Mouse (Mus musculus): ENCODE measurements around the gene Coro7. TPM values are rescaled to one million over a fixed set of nuclear protein-coding genes. Genes with fewer than 3 reads are reported as not detected.

Coro7 gene
- polyA plus RNA-seq, 1 experiment: 17.2 TPM

DNA sequence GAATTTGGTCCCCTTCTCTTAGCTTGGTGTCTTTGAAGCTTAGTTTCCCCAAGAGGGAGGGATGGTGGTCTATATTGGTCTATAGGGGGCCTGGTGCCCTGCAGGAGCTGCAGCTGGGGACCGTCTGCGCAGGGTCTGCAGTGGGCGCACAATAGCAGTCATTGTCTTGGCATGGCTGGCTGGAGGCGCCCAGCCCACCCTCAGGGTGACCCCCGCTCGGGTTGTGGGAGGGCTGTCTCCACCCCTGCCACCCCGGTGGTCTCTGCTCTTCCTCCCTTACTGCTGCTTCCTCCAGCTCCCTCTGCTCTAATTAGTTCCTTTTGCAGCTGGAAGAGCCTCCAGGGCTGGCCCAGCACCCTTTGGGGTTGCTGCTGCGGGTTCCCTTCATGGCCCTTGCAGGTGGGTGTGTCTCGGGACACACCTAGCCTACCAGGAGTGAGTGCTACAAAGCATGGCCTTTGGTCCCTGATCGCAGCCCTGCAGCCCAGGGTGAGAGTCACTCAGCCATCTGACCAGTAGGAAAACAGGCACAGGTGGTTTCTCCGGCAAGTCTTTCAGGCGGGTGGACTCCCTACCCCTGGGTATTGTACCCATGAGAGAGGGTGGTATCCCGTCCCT, 74.0 kb downstream of the Coro7 start:
- Histone ChIP-seq H3K4me3 (ENCODE audit: control insufficient read depth, low read depth, low read length) (no peak overlapping the region), H3K27ac (ENCODE audit: control insufficient read depth, insufficient read depth, low read depth, low read length) (no peak overlapping the region), H3K36me3 (ENCODE audit: control insufficient read depth, insufficient read depth, low read length) (no peaks in the 10 kb centered on the region), H3K27me3 (ENCODE audit: control insufficient read depth, insufficient read depth, low read length) (no peaks in the 10 kb centered on the region), H3K4me1 (ENCODE audit: control insufficient read depth, insufficient read depth, low read length) (peaks cover 3% of the 10 kb centered on the region)
- no peak for TF ChIP-seq CTCF (IDR thresholded peaks at IDR 0.05; ENCODE audit: control insufficient read depth, insufficient read depth, insufficient replicate concordance, low read depth, low read length)
- TF ChIP-seq POLR2A (IDR thresholded peaks at IDR 0.05; ENCODE audit: control insufficient read depth, low read depth, low read length): no peak

- no peak overlapping the region for H3K4me3 ChIP-seq (ENCODE audit: control insufficient read depth, low read depth, low read length)
- no peak overlapping the region for H3K27ac ChIP-seq (ENCODE audit: control insufficient read depth, insufficient read depth, low read depth, low read length)
- H3K4me1 ChIP-seq (ENCODE audit: control insufficient read depth, insufficient read depth, low read length): peaks cover 3% of the 10 kb centered on the region
- no peaks in the 10 kb centered on the region for H3K36me3 ChIP-seq (ENCODE audit: control insufficient read depth, insufficient read depth, low read length)
- no peak for TF ChIP-seq POLR2A (IDR thresholded peaks at IDR 0.05; ENCODE audit: control insufficient read depth, low read depth, low read length)
- TF ChIP-seq CTCF (IDR thresholded peaks at IDR 0.05; ENCODE audit: control insufficient read depth, insufficient read depth, insufficient replicate concordance, low read depth, low read length): no peak
- H3K27me3 ChIP-seq (ENCODE audit: control insufficient read depth, insufficient read depth, low read length): no peaks in the 10 kb centered on the region
Observed at GRCm38 (mm10) chr16:4604293-4604837, 75.2 kb downstream of the Coro7 start.

- H3K27me3 ChIP-seq (ENCODE audit: control insufficient read depth, insufficient read depth, low read length): no peaks in the 10 kb centered on the region
- H3K36me3 ChIP-seq (ENCODE audit: control insufficient read depth, insufficient read depth, low read length): no peaks in the 10 kb centered on the region
- H3K4me1 ChIP-seq (ENCODE audit: control insufficient read depth, insufficient read depth, low read length): peaks cover 3% of the 10 kb centered on the region
- H3K4me3 ChIP-seq (ENCODE audit: control insufficient read depth, low read depth, low read length): no peak overlapping the region
- TF ChIP-seq CTCF (IDR thresholded peaks at IDR 0.05; ENCODE audit: control insufficient read depth, insufficient read depth, insufficient replicate concordance, low read depth, low read length) (no peak), POLR2A (IDR thresholded peaks at IDR 0.05; ENCODE audit: control insufficient read depth, low read depth, low read length) (no peak)
- H3K27ac ChIP-seq (ENCODE audit: control insufficient read depth, insufficient read depth, low read depth, low read length): no peak overlapping the region
Observed at GRCm38 (mm10) chr16:4603453-4603837, 76.1 kb downstream of the Coro7 start.

DNA sequence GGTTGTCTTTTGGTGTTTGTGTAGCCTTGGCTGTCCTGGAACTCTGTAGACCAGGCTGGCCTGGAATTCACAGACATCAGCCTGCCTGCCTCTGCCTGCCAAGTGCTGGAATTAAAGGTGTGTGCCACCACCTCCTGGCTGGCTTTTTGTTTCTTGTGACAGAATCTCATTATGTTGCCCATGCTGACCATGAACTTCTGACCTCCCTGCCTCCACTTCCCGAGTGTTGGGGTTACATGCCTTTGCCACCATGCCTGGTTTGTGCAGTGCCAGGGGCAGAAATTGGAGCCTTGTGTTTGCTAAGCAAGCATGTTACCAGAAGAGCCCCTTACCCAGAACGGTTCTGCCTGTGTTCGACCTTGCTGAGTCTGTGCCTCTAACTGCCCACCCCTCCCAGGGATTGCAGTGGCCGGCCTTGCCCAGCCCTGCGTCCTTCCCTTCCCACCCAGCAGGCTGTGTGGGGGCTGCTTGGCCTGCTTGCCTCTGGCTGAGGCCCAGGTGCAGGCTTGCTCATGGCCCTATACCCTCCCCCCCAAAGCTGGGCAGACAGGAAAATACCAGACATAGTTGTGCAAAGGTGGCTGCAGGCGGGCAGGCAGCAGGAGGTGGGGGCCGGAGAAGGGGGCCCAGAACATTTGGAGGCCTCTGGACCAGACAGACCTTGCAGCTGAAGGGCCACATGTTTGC, 76.7 kb downstream of the Coro7 start:
- no peak overlapping the region; the same call in 1 of the 2 replicates for H3K27ac ChIP-seq (ENCODE audit: control insufficient read depth, insufficient read depth, low read depth, low read length)
- H3K4me3 ChIP-seq (ENCODE audit: control insufficient read depth, low read depth, low read length): no peak overlapping the region
- H3K4me1 ChIP-seq (ENCODE audit: control insufficient read depth, insufficient read depth, low read length): peaks cover 3% of the 10 kb centered on the region
- TF ChIP-seq CTCF (IDR thresholded peaks at IDR 0.05; ENCODE audit: control insufficient read depth, insufficient read depth, insufficient replicate concordance, low read depth, low read length) (no peak), POLR2A (IDR thresholded peaks at IDR 0.05; ENCODE audit: control insufficient read depth, low read depth, low read length) (no peak)
- no peaks in the 10 kb centered on the region for H3K27me3 ChIP-seq (ENCODE audit: control insufficient read depth, insufficient read depth, low read length)
- H3K36me3 ChIP-seq (ENCODE audit: control insufficient read depth, insufficient read depth, low read length): no peaks in the 10 kb centered on the region

DNA sequence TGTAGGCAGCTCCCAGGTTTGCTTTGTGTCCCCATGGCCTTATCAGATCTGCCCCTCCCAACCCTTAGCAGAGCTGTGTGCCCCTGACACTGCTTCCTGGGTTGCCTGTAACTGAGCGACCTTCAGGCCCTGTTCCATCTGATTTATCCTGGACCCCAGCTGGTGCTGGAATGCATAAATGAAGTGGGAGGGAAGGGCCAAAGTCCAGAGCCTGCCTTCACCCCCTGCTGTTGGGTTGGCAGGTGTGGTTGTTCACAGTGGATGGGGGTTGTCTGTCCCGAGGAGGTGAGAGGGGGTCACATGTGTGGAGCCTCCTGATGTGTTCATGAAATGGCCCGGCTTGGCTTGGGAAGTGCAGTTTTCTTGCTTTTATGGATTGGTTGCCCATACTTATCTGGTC, 77.4 kb downstream of the Coro7 start:
- H3K27me3 ChIP-seq (ENCODE audit: control insufficient read depth, insufficient read depth, low read length): no peaks in the 10 kb centered on the region
- TF ChIP-seq CTCF (IDR thresholded peaks at IDR 0.05; ENCODE audit: control insufficient read depth, insufficient read depth, insufficient replicate concordance, low read depth, low read length) (no peak), POLR2A (IDR thresholded peaks at IDR 0.05; ENCODE audit: control insufficient read depth, low read depth, low read length) (no peak)
- no peak overlapping the region for H3K4me3 ChIP-seq (ENCODE audit: control insufficient read depth, low read depth, low read length)
- H3K27ac ChIP-seq (ENCODE audit: control insufficient read depth, insufficient read depth, low read depth, low read length): no peak overlapping the region
- peaks cover 3% of the 10 kb centered on the region for H3K4me1 ChIP-seq (ENCODE audit: control insufficient read depth, insufficient read depth, low read length)
- no peaks in the 10 kb centered on the region for H3K36me3 ChIP-seq (ENCODE audit: control insufficient read depth, insufficient read depth, low read length)

DNA sequence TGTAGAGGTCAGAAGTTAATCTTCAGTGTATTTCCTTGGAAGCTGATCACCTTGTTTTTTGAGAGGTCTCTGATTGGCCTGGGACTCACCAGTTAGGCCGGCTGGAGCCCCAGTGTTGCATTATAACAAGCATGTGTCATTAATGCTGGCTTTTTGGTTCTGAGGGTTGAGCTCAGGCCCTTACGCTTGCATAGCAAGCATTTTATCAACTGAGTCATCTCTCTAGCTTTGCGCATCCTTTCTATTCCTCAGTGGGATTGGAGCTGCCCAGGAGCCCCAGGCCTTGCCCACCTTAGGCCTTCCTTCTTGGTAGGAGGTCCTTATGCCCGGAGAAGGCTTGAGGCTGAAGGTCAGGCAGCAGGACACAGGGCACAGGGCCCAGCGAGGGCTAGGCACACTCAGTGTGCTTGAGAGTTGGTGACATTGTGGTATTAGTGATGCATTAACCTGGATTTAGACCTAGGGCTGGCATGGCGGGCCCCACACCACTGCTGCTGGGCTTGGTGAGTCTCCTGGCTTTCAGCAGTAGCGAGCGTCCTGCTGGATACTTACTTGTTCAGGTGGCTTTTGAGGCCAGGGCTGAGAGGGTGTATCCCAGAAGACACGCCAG, 78.8 kb downstream of the Coro7 start:
- H3K4me3 ChIP-seq (ENCODE audit: control insufficient read depth, low read depth, low read length): no peak overlapping the region
- H3K27me3 ChIP-seq (ENCODE audit: control insufficient read depth, insufficient read depth, low read length): no peaks in the 10 kb centered on the region
- H3K27ac ChIP-seq (ENCODE audit: control insufficient read depth, insufficient read depth, low read depth, low read length): no peak overlapping the region
- TF ChIP-seq CTCF (IDR thresholded peaks at IDR 0.05; ENCODE audit: control insufficient read depth, insufficient read depth, insufficient replicate concordance, low read depth, low read length) (no peak), POLR2A (IDR thresholded peaks at IDR 0.05; ENCODE audit: control insufficient read depth, low read depth, low read length) (no peak)
- no peaks in the 10 kb centered on the region for H3K36me3 ChIP-seq (ENCODE audit: control insufficient read depth, insufficient read depth, low read length)
- H3K4me1 ChIP-seq (ENCODE audit: control insufficient read depth, insufficient read depth, low read length): peaks cover 3% of the 10 kb centered on the region

- Histone ChIP-seq H3K27ac (ENCODE audit: control insufficient read depth, insufficient read depth, low read depth, low read length) (no peak overlapping the region), H3K4me1 (ENCODE audit: control insufficient read depth, insufficient read depth, low read length) (peaks cover 13% of the 10 kb centered on the region), H3K27me3 (ENCODE audit: control insufficient read depth, insufficient read depth, low read length) (no peaks in the 10 kb centered on the region), H3K36me3 (ENCODE audit: control insufficient read depth, insufficient read depth, low read length) (no peaks in the 10 kb centered on the region), H3K4me3 (ENCODE audit: control insufficient read depth, low read depth, low read length) (no peak overlapping the region)
- TF ChIP-seq CTCF (IDR thresholded peaks at IDR 0.05; ENCODE audit: control insufficient read depth, insufficient read depth, insufficient replicate concordance, low read depth, low read length) (no peak), POLR2A (IDR thresholded peaks at IDR 0.05; ENCODE audit: control insufficient read depth, low read depth, low read length) (no peak)
Observed at GRCm38 (mm10) chr16:4599616-4600015, 80.0 kb downstream of the Coro7 start.
